Comparison of ENCODE assay signal across 12 mouse cellular contexts in the genomic region with DNA sequence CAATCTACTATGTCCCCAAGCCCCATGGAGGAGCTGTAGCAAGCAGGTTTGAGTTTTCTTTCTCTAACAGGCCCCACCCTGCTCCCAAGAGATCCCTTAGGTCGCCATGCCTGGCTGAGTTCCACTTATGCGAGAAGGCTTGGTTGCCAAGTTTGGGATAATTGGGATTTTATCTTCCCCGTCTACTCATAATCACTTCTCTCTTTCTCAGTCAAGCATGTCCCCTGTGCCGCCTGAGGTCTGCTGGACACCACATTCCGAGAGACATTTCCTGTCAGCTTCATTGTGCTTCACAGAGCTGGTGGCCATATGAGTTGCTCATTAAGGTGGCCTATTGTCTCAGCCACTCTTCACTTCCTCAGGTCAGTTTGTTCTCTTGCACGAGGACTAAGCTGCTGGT.
DNase-seq lines count a peak whose midpoint lies in the region; ATAC-seq and TF ChIP-seq lines count a peak whose summit lies in the region.
"Had no signal": no experiment of that assay in that cellular context is flagged by ENCODE, and none has a peak within 500 bp of the region (broad histone marks: within the 10 kb centered on the region; RNA-seq: fewer than 3 reads in every experiment).

No protein-coding gene starts in this region.

- peak overlapping the region; percentile 8 for H3K27ac ChIP-seq in heart, adult 2 months
- H3K27ac ChIP-seq in heart, embryonic 11.5 days (ENCODE audit: low read depth, low read length): no peak overlapping the region
- no peak overlapping the region for H3K27ac ChIP-seq in kidney, embryonic 14.5 days (ENCODE audit: low read depth, low read length)
- H3K27ac ChIP-seq in liver, postnatal 0 days (ENCODE audit: low read depth): no peak overlapping the region
- H3K27ac ChIP-seq: forebrain, embryonic 15.5 days; hindbrain, embryonic 15.5 days had no signal

- WGBS in heart, adult 2 months: 24% methylated on average over 6 of the region's 6 CpGs
- 59% methylated on average over 6 of the region's 6 CpGs for WGBS in heart, embryonic 11.5 days (ENCODE audit: insufficient replicate concordance)
- 28% methylated on average over 6 of the region's 6 CpGs for WGBS in kidney, embryonic 14.5 days
- 34% methylated on average over 6 of the region's 6 CpGs for WGBS in liver, postnatal 0 days (ENCODE audit: insufficient replicate concordance)

- peak; percentile 84; the same call in 1 of the 2 replicates for TF ChIP-seq EP300 in heart, adult 2 months (IDR thresholded peaks at IDR 0.05; ENCODE audit: insufficient read depth, low read depth, low read length)
- no peak for TF ChIP-seq EP300 in liver, postnatal 0 days (IDR thresholded peaks at IDR 0.05; ENCODE audit: low read depth)

- H3K36me3 ChIP-seq in heart, adult 2 months (ENCODE audit: control insufficient read depth, insufficient read depth, low read length): peaks cover 2% of the 10 kb centered on the region; the same call in 1 of the 2 replicates
- H3K36me3 ChIP-seq in heart, embryonic 11.5 days (ENCODE audit: control insufficient read depth, insufficient read depth, low read length): no peaks in the 10 kb centered on the region
- H3K36me3 ChIP-seq in kidney, embryonic 14.5 days (ENCODE audit: control insufficient read depth, insufficient read depth, low read length): no peaks in the 10 kb centered on the region
- no peaks in the 10 kb centered on the region for H3K36me3 ChIP-seq in liver, postnatal 0 days (replicated peaks; ENCODE audit: insufficient read depth, low read length)
- H3K36me3 ChIP-seq: forebrain, embryonic 15.5 days; hindbrain, embryonic 15.5 days had no signal

- H3K9ac ChIP-seq in heart, adult 2 months (ENCODE audit: low read depth, low read length): no peak overlapping the region
- no peak overlapping the region for H3K9ac ChIP-seq in heart, embryonic 11.5 days (ENCODE audit: low read depth, low read length)
- H3K9ac ChIP-seq in kidney, embryonic 14.5 days (ENCODE audit: low read depth, low read length): no peak overlapping the region
- H3K9ac ChIP-seq in liver, postnatal 0 days (replicated peaks): no peak overlapping the region
- H3K9ac ChIP-seq: forebrain, embryonic 15.5 days; hindbrain, embryonic 15.5 days had no signal

- H3K79me2 ChIP-seq in heart, adult 2 months (replicated peaks; ENCODE audit: control insufficient read depth, insufficient read depth, low read length): no peaks in the 10 kb centered on the region

- no peak overlapping the region for H3K4me3 ChIP-seq in heart, adult 2 months
- no peak overlapping the region for H3K4me3 ChIP-seq in heart, embryonic 11.5 days (ENCODE audit: low read depth, low read length)
- no peak overlapping the region for H3K4me3 ChIP-seq in kidney, embryonic 14.5 days (ENCODE audit: low read length)
- H3K4me3 ChIP-seq in liver, postnatal 0 days (ENCODE audit: low read depth, low read length): no peak overlapping the region
- H3K4me3 ChIP-seq: forebrain, embryonic 15.5 days; hindbrain, embryonic 15.5 days had no signal

- no peak overlapping the region for H3K4me2 ChIP-seq in heart, embryonic 11.5 days
- no peak overlapping the region for H3K4me2 ChIP-seq in kidney, embryonic 14.5 days (replicated peaks; ENCODE audit: low read depth, low read length)
- no peak overlapping the region for H3K4me2 ChIP-seq in liver, postnatal 0 days (ENCODE audit: low read depth, low read length)
- H3K4me2 ChIP-seq: forebrain, embryonic 15.5 days; hindbrain, embryonic 15.5 days had no signal

- H3K4me1 ChIP-seq in heart, adult 2 months (ENCODE audit: control insufficient read depth, insufficient read depth, low read length): peaks cover 7% of the 10 kb centered on the region
- no peaks in the 10 kb centered on the region for H3K4me1 ChIP-seq in heart, embryonic 11.5 days (ENCODE audit: control insufficient read depth, insufficient read depth, low read length)
- peaks cover 13% of the 10 kb centered on the region for H3K4me1 ChIP-seq in kidney, embryonic 14.5 days (ENCODE audit: control insufficient read depth, insufficient read depth, low read length)
- H3K4me1 ChIP-seq in liver, postnatal 0 days (ENCODE audit: insufficient read depth): no peaks in the 10 kb centered on the region

- peak; percentile 38 to 47 for DNase-seq in heart, adult 2 months
- peak; percentile 14 to 59 for DNase-seq in heart, adult 9 months (ENCODE audit: low spot score in 2 of 2)
- DNase-seq in retina, postnatal 1 day: peak; percentile 86
- no peak for DNase-seq in liver, postnatal 0 days
- no peak for DNase-seq in adrenal gland, postnatal 4 days (ENCODE audit: low spot score in 2 of 2)
- no peak for DNase-seq in right cerebral cortex, adult 18-20 months
- DNase-seq: cerebellum, postnatal 10 days had no signal

- H3K9me3 ChIP-seq in heart, embryonic 11.5 days (replicated peaks; ENCODE audit: control insufficient read depth, low read length): no peaks in the 10 kb centered on the region
- H3K9me3 ChIP-seq in kidney, embryonic 14.5 days (ENCODE audit: control insufficient read depth, low read length): no peaks in the 10 kb centered on the region
- H3K9me3 ChIP-seq in liver, postnatal 0 days (ENCODE audit: low read length): no peaks in the 10 kb centered on the region
- H3K9me3 ChIP-seq: forebrain, embryonic 15.5 days; hindbrain, embryonic 15.5 days had no signal

- TF ChIP-seq POLR2A in heart, adult 2 months (IDR thresholded peaks at IDR 0.05; ENCODE audit: insufficient read depth, low read depth, low read length): no peak

- H3K27me3 ChIP-seq in heart, adult 2 months (ENCODE audit: control insufficient read depth, insufficient read depth, low read length): no peaks in the 10 kb centered on the region
- H3K27me3 ChIP-seq in heart, embryonic 11.5 days (ENCODE audit: control insufficient read depth, insufficient read depth, low read length): no peaks in the 10 kb centered on the region
- no peaks in the 10 kb centered on the region for H3K27me3 ChIP-seq in kidney, embryonic 14.5 days (ENCODE audit: control insufficient read depth, insufficient read depth, low read length)
- no peaks in the 10 kb centered on the region for H3K27me3 ChIP-seq in liver, postnatal 0 days (ENCODE audit: insufficient read depth, low read length)
- H3K27me3 ChIP-seq: forebrain, embryonic 15.5 days; hindbrain, embryonic 15.5 days had no signal

- ATAC-seq in heart, embryonic 11.5 days (replicated peaks; ENCODE audit: insufficient number of reproducible peaks, low FRiP score, low TSS enrichment): no peak
- ATAC-seq in kidney, embryonic 14.5 days (ENCODE audit: low FRiP score, low TSS enrichment): peak; percentile 74
- ATAC-seq in liver, postnatal 0 days: no peak
- ATAC-seq: forebrain, embryonic 15.5 days; lung, postnatal 0 days had no signal

- intact Hi-C loops in heart, adult 2 months (cut with DNase I): loop anchor here (5.0 to 10.0 kb wide), 2 partner anchors 68 to 260 kb away; no protein-coding TSS in a partner anchor

- TF ChIP-seq CTCF in heart, adult 2 months (IDR thresholded peaks at IDR 0.05): no peak
- TF ChIP-seq CTCF in liver, postnatal 0 days (IDR thresholded peaks at IDR 0.05; ENCODE audit: low read depth): no peak

Comparison
In these comparisons a context has a peak if more than half of its experiments do, and no peak if none do; other contexts are left out.
1. DNase-seq: peak in heart, adult 2 months (2 of 2), heart, adult 9 months (2 of 2) and retina, postnatal 1 day (single experiment); none in liver, postnatal 0 days (single experiment), adrenal gland, postnatal 4 days (0 of 2) and right cerebral cortex, adult 18-20 months (single experiment).